Mouse (Mus musculus): ENCODE results near the gene Lrrc58. TPM values are rescaled to one million over a fixed set of nuclear protein-coding genes. Genes with fewer than 3 reads are reported as not detected.

The Lrrc58 gene
- polyA plus RNA-seq, 1 experiment from 2014 or later = 52.4 TPM

- Histone ChIP-seq H3K27ac (no peak overlapping the region), H3K9ac (no peak overlapping the region), H3K27me3 (replicated peaks) (no peaks in the 10 kb centered on the region), H3K4me1 (replicated peaks) (no peaks in the 10 kb centered on the region), H3K4me3 (replicated peaks) (no peak overlapping the region), H3K9me3 (no peaks in the 10 kb centered on the region), H3K4me2 (replicated peaks) (no peak overlapping the region), H3K36me3 (no peaks in the 10 kb centered on the region)
- WGBS = 75% methylated on average over 14 of the region's 14 CpGs
- ATAC-seq = no peak
These were observed 14.1 kb upstream of the Lrrc58 start for GRCm38 (mm10) chr16:37854054-37854453.

- Histone ChIP-seq H3K9me3 (no peaks in the 10 kb centered on the region), H3K27ac (no peak overlapping the region), H3K4me1 (replicated peaks) (no peaks in the 10 kb centered on the region), H3K4me3 (replicated peaks) (no peak overlapping the region), H3K9ac (no peak overlapping the region), H3K36me3 (no peaks in the 10 kb centered on the region), H3K27me3 (replicated peaks) (no peaks in the 10 kb centered on the region), H3K4me2 (replicated peaks) (no peak overlapping the region)
- no peak for ATAC-seq
- WGBS = 44% methylated on average over 5 of the region's 5 CpGs
These were observed 13.6 kb upstream of the Lrrc58 start for GRCm38 (mm10) chr16:37854593-37854992.

DNA sequence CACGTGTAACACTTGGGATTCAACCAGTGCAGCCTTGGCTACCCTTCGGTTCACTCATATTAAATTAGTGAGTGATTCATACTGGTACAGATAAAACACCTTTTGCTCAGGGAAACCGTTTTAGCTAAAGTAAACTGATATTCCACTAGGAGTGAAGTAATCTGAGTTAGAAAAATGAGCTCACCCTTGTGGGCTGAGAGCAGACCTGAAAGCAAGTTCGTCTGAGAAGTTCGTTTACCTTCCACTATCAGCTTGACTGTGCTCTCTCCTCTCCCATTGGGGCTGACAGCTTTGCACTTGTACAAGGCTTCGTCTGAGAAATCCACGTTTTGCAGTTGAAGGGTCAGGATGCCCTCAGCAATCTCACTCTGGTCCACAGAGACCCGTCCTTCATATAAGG, 12.6 kb upstream of the Lrrc58 start:
- no peak for ATAC-seq
- Histone ChIP-seq H3K4me2 (replicated peaks) (no peak overlapping the region), H3K9ac (no peak overlapping the region), H3K36me3 (no peaks in the 10 kb centered on the region), H3K4me1 (replicated peaks) (no peaks in the 10 kb centered on the region), H3K9me3 (no peaks in the 10 kb centered on the region), H3K4me3 (replicated peaks) (no peak overlapping the region), H3K27ac (no peak overlapping the region), H3K27me3 (replicated peaks) (no peaks in the 10 kb centered on the region)
- 50% methylated on average over 8 of the region's 8 CpGs for WGBS

- Histone ChIP-seq H3K9me3 (no peaks in the 10 kb centered on the region), H3K4me1 (replicated peaks) (no peaks in the 10 kb centered on the region), H3K9ac (no peak overlapping the region), H3K4me2 (replicated peaks) (no peak overlapping the region), H3K27ac (no peak overlapping the region), H3K36me3 (no peaks in the 10 kb centered on the region), H3K4me3 (replicated peaks) (no peak overlapping the region), H3K27me3 (replicated peaks) (no peaks in the 10 kb centered on the region)
- WGBS = 24% methylated on average over 3 of the region's 3 CpGs
- no peak for ATAC-seq
These were observed 11.9 kb upstream of the Lrrc58 start for GRCm38 (mm10) chr16:37856327-37856726.

DNA sequence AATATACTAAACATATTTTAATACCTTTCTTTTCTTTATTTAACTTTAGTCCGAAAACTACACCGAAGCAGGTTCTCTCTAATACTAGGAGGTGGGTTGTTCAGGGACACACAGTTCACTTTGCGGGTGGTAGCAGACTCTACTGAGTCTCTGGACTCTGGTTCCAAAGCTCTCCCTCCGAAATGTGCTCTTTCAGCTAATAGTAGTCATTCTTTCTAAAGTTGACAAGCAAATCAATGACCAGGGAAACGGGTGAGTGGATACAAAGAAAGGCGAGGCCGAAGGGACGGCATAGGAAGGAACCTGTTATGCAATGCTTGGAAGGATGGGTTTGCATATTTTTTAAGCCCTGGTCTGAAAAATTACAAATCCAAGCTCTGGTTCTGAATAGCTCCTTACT, 10.7 kb upstream of the Lrrc58 start:
- 71% methylated on average over 8 of the region's 8 CpGs for WGBS
- Histone ChIP-seq H3K36me3 (no peaks in the 10 kb centered on the region), H3K9me3 (no peaks in the 10 kb centered on the region), H3K27me3 (replicated peaks) (no peaks in the 10 kb centered on the region), H3K4me2 (replicated peaks) (no peak overlapping the region), H3K27ac (no peak overlapping the region), H3K4me3 (replicated peaks) (no peak overlapping the region), H3K9ac (no peak overlapping the region), H3K4me1 (replicated peaks) (no peaks in the 10 kb centered on the region)
- ATAC-seq = no peak

- Histone ChIP-seq H3K27ac (no peak overlapping the region), H3K4me2 (replicated peaks) (no peak overlapping the region), H3K36me3 (no peaks in the 10 kb centered on the region), H3K4me3 (replicated peaks) (no peak overlapping the region), H3K9ac (no peak overlapping the region), H3K27me3 (replicated peaks) (no peaks in the 10 kb centered on the region), H3K9me3 (no peaks in the 10 kb centered on the region), H3K4me1 (replicated peaks) (no peaks in the 10 kb centered on the region)
- no peak for ATAC-seq
- 82% methylated on average over 7 of the region's 7 CpGs for WGBS
These were observed 8.0 kb upstream of the Lrrc58 start for GRCm38 (mm10) chr16:37860213-37860612.

GRCm38 (mm10) chr16:37861029-37861428, 7.2 kb upstream of the Lrrc58 start, which contains the start of gene Gm36028:
Gm36028 (minus strand) TSS chr16:37861146.
- no peak within 1 kb of the TSS for H3K4me3 ChIP-seq (replicated peaks)
- H3K27ac ChIP-seq = no peak within 1 kb of the TSS
- no peaks in the 10 kb centered on the region for H3K4me1 ChIP-seq (replicated peaks)
- no peak within 1 kb of the TSS for H3K9ac ChIP-seq
- no peaks in the 10 kb centered on the region for H3K9me3 ChIP-seq
- no peak within 1 kb of the TSS for H3K4me2 ChIP-seq (replicated peaks)
- no peaks in the 10 kb centered on the region for H3K36me3 ChIP-seq
- 64% methylated on average over 7 of the region's 7 CpGs for WGBS
- peak; percentile 78 for ATAC-seq
- no peaks in the 10 kb centered on the region for H3K27me3 ChIP-seq (replicated peaks)

GRCm38 (mm10) chr16:37863876-37864275, 4.3 kb upstream of the Lrrc58 start:
- Histone ChIP-seq H3K4me3 (replicated peaks) (no peak overlapping the region), H3K9ac (no peak overlapping the region), H3K27me3 (replicated peaks) (no peaks in the 10 kb centered on the region), H3K36me3 (no peaks in the 10 kb centered on the region), H3K9me3 (no peaks in the 10 kb centered on the region), H3K27ac (no peak overlapping the region), H3K4me2 (replicated peaks) (no peak overlapping the region), H3K4me1 (replicated peaks) (0 out of 2 replicates have a peak, but pooled peaks cover 4% of the 10 kb centered on the region)
- WGBS = 74% methylated on average over 3 of the region's 3 CpGs
- no peak for ATAC-seq

DNA sequence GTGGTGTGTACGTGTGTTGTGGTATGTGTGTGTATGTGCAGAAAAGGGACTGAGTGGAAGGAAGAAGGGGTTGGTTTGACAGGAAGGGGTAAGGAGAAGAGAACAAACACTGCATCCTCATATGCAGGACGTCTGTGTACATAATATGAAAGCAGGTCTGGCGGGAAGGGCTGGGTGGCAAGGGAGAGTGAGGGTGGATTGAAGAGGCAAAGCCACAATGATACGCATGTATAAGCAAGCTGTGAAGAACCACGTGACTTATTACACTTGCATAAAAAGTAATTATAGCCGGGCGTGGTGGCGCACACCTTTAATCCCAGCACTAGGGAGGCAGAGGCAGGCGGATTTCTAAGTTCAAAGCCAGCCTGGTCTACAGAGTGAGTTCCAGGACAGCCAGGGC, 2.3 kb upstream of the Lrrc58 start:
- no peak overlapping the region for H3K9ac ChIP-seq
- 77% methylated on average over 9 of the region's 9 CpGs for WGBS
- no peak for ATAC-seq
- H3K4me2 ChIP-seq (replicated peaks) = no peak overlapping the region
- H3K36me3 ChIP-seq = no peaks in the 10 kb centered on the region
- H3K27ac ChIP-seq = no peak overlapping the region
- no peak overlapping the region for H3K4me3 ChIP-seq (replicated peaks)
- H3K9me3 ChIP-seq = no peaks in the 10 kb centered on the region
- no peaks in the 10 kb centered on the region for H3K27me3 ChIP-seq (replicated peaks)
- peaks cover 15% of the 10 kb centered on the region for H3K4me1 ChIP-seq (replicated peaks)

DNA sequence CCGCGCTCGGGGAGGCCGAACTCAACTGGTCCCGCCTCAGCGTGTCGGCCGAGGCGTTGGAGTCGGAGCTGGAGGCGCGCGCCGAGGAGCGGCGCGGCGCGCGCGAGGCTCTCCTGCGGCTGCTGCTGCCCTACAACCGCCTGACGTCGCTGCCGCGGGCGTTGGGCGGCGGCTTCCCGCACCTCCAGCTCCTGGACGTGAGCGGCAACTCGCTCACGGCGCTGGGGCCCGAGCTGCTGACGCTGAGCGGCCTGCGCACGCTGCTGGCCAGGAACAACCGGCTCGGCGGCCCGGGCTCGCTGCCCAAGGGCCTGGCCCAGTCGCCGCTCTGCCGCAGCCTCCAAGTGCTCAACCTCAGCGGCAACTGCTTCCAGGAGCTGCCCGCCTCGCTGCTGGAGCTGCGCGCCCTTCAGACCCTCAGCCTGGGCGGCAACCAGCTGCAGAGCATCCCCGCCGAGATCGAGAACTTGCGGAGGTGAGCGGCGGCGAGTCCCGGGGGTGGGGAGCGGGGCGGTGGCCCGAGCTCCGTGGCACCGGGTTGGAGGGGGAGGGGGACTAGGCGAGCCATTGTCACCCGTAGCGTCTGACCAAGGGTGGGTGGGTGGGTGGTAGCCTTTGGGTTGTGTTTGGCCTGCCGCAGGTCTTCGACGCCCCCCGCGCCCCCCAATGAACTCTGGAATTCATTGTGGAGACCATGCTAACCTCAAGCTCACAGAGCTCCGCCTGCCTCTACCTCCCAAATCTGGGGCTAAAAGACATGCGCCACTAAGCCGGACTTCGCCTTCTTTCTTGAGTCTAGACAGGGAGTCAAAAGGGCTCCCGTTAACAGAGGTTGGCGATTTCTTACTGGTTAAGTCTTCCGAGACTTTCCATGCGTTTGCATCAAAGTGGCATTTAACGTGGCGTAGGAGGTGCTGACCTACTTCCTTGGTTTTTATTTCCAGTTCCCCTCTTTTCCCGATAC, 599 bp downstream of the Lrrc58 start:
- peak overlapping the region; percentile 99 for H3K27ac ChIP-seq
- peaks cover 20% of the 10 kb centered on the region for H3K4me1 ChIP-seq (replicated peaks)
- peak overlapping the region; percentile 99 for H3K9ac ChIP-seq
- no peaks in the 10 kb centered on the region for H3K27me3 ChIP-seq (replicated peaks)
- WGBS = under 1% methylated on average over 80 of the region's 87 CpGs
- ATAC-seq = peak; percentile 80
- no peaks in the 10 kb centered on the region for H3K36me3 ChIP-seq
- peak overlapping the region; percentile 98 for H3K4me3 ChIP-seq (replicated peaks)
- H3K4me2 ChIP-seq (replicated peaks) = peak overlapping the region; percentile 79
- no peaks in the 10 kb centered on the region for H3K9me3 ChIP-seq

- H3K4me2 ChIP-seq (replicated peaks) = peak overlapping the region; percentile 79
- H3K27me3 ChIP-seq (replicated peaks) = no peaks in the 10 kb centered on the region
- peak overlapping the region; percentile 98 for H3K4me3 ChIP-seq (replicated peaks)
- no peaks in the 10 kb centered on the region for H3K9me3 ChIP-seq
- peak overlapping the region; percentile 99; the same call in 1 of the 2 replicates for H3K27ac ChIP-seq
- no peak for ATAC-seq
- H3K4me1 ChIP-seq (replicated peaks) = peaks cover 20% of the 10 kb centered on the region
- H3K9ac ChIP-seq = peak overlapping the region; percentile 99
- no peaks in the 10 kb centered on the region for H3K36me3 ChIP-seq
- 16% methylated on average over 4 of the region's 4 CpGs for WGBS
These were observed 1.5 kb downstream of the Lrrc58 start for GRCm38 (mm10) chr16:37869470-37870231.

GRCm38 (mm10) chr16:37871112-37871715, 3.0 kb downstream of the Lrrc58 start:
- no peaks in the 10 kb centered on the region for H3K9me3 ChIP-seq
- no peaks in the 10 kb centered on the region for H3K27me3 ChIP-seq (replicated peaks)
- WGBS = 82% methylated on average over 4 of the region's 4 CpGs
- 0 out of 2 replicates have a peak overlapping the region, but pooled peaks have one; percentile 17 for H3K4me2 ChIP-seq (replicated peaks)
- H3K36me3 ChIP-seq = no peaks in the 10 kb centered on the region
- peaks cover 20% of the 10 kb centered on the region for H3K4me1 ChIP-seq (replicated peaks)
- ATAC-seq = no peak
- H3K4me3 ChIP-seq (replicated peaks) = no peak overlapping the region
- H3K27ac ChIP-seq = no peak overlapping the region
- H3K9ac ChIP-seq = no peak overlapping the region
